Mouse (Mus musculus) CH12.LX (cell line): ENCODE data around the gene Eef2k.

ENCODE experiments used
- CHD1 ChIP-seq: IDR thresholded peaks from 2 replicates; pipeline ENCODE4 v1.6.1; 2012; ENCODE audit warnings: low read depth, low read length, improper control_type of control experiment, inconsistent platforms
- CTCF ChIP-seq, 2 experiments: IDR thresholded peaks in 1 of 2; conservative IDR thresholded peaks in 1 of 2; 2 replicates each; pipeline ENCODE4 v1.5.1; 2011 to 2012; ENCODE audit warnings: low read depth in 2 of 2, low read length in 2 of 2, improper control_type of control experiment in 1 of 2, inconsistent platforms in 1 of 2, mild to moderate bottlenecking in 1 of 2, moderate library complexity in 1 of 2
- E2F4 ChIP-seq: IDR thresholded peaks from 2 replicates; pipeline ENCODE4 v1.6.1; 2011; ENCODE audit warnings: low read depth, low read length, improper control_type of control experiment; ENCODE audit not compliant: insufficient replicate concordance
- EP300 ChIP-seq: IDR thresholded peaks from 2 replicates; pipeline ENCODE4 v1.6.1; 2011; ENCODE audit warnings: low read length, improper control_type of control experiment
- HCFC1 ChIP-seq: IDR thresholded peaks from 2 replicates; pipeline ENCODE4 v1.6.1; 2012; ENCODE audit warnings: low read depth, mild to moderate bottlenecking, inconsistent platforms, low read length, improper control_type of control experiment
- IRF4 ChIP-seq: IDR thresholded peaks from 2 replicates; pipeline ENCODE4 v1.6.1; 2014; ENCODE audit warnings: low read depth, mild to moderate bottlenecking, inconsistent platforms, low read length, improper control_type of control experiment
- KAT2A ChIP-seq: IDR thresholded peaks from 2 replicates; pipeline ENCODE4 v1.6.1; 2012; ENCODE audit warnings: low read length, improper control_type of control experiment, inconsistent platforms; ENCODE audit not compliant: insufficient replicate concordance
- MAX ChIP-seq: IDR thresholded peaks from 2 replicates; pipeline ENCODE4 v1.6.1; 2011; ENCODE audit warnings: low read length, improper control_type of control experiment
- MAZ ChIP-seq: IDR thresholded peaks from 2 replicates; pipeline ENCODE4 v1.6.1; 2012; ENCODE audit warnings: low read depth, mild to moderate bottlenecking, inconsistent platforms, low read length, improper control_type of control experiment, moderate library complexity
- MXI1 ChIP-seq: IDR thresholded peaks from 2 replicates; pipeline ENCODE4 v1.6.1; 2011; ENCODE audit warnings: mild to moderate bottlenecking, low read depth, low read length, improper control_type of control experiment
- POLR2A ChIP-seq: IDR thresholded peaks from 2 replicates; pipeline ENCODE4 v1.6.1; 2011; ENCODE audit warnings: low read depth, mild to moderate bottlenecking, improper control_type of control experiment, low read length
- POLR2AphosphoS2 ChIP-seq: IDR thresholded peaks from 2 replicates; pipeline ENCODE4 v1.6.1; 2011; ENCODE audit warnings: low read depth, low read length, improper control_type of control experiment
- ZNF384 ChIP-seq: IDR thresholded peaks from 2 replicates; pipeline ENCODE4 v1.6.1; 2012; ENCODE audit warnings: low read depth, low read length, improper control_type of control experiment, inconsistent platforms

- TF ChIP-seq MAX (no peak), EP300 (no peak), POLR2AphosphoS2 (no peak), KAT2A (no peak), HCFC1 (no peak), MXI1 (no peak), CHD1 (no peak), CTCF (conservative IDR thresholded peaks at IDR 0.05 in 1 of 2, IDR thresholded peaks at IDR 0.05 in 1 of 2; ENCODE audit: low read depth in 2 of 2, low read length in 2 of 2) (no peak), E2F4 (no peak), POLR2A (no peak), ZNF384 (no peak), MAZ (no peak), IRF4 (no peak)
Observed at GRCm38 (mm10) chr7:120943936-120944509, 101.4 kb downstream of the Eef2k start.
